In genomic region chr6:37007573-37007972, GRCm38 (mm10) we compare ENCODE assay signal across 14 mouse cellular contexts.
"Had no signal": no experiment of that assay in that cellular context is flagged by ENCODE, and none has a peak within 500 bp of the region (broad histone marks: within the 10 kb centered on the region; RNA-seq: fewer than 3 reads in every experiment).

No protein-coding gene starts in this region.

- H3K9me3 ChIP-seq: limb, embryonic 15.5 days; liver, embryonic 12.5 days; megakaryocyte, embryonic 14.5 days; midbrain, embryonic 15.5 days; neural tube, embryonic 13.5 days had no signal

- H3K27me3 ChIP-seq: limb, embryonic 15.5 days; liver, embryonic 12.5 days; megakaryocyte, embryonic 14.5 days; midbrain, embryonic 15.5 days; neural tube, embryonic 13.5 days had no signal

- H3K36me3 ChIP-seq: limb, embryonic 15.5 days; liver, embryonic 12.5 days; midbrain, embryonic 15.5 days had no signal

- H3K27ac ChIP-seq: limb, embryonic 15.5 days; liver, embryonic 12.5 days; midbrain, embryonic 15.5 days; neural tube, embryonic 13.5 days had no signal

- H3K4me3 ChIP-seq: limb, embryonic 15.5 days; liver, embryonic 12.5 days; megakaryocyte, embryonic 14.5 days; midbrain, embryonic 15.5 days; neural tube, embryonic 13.5 days had no signal

- H3K4me2 ChIP-seq: limb, embryonic 15.5 days; liver, embryonic 12.5 days; lung, embryonic 14.5 days; midbrain, embryonic 11.5 days; midbrain, embryonic 15.5 days; neural tube, embryonic 13.5 days had no signal

- ATAC-seq: liver, embryonic 12.5 days; midbrain, embryonic 15.5 days had no signal

- H3K9ac ChIP-seq: limb, embryonic 15.5 days; liver, embryonic 12.5 days; lung, embryonic 14.5 days; midbrain, embryonic 15.5 days; neural tube, embryonic 13.5 days had no signal

- H3K4me1 ChIP-seq: limb, embryonic 15.5 days; liver, embryonic 12.5 days; megakaryocyte, embryonic 14.5 days; midbrain, embryonic 15.5 days had no signal

- DNase-seq: kidney, postnatal 25 days; lung, embryonic 14.5 days; lung, postnatal 10 days; lung, postnatal 4 days; right cerebral cortex, adult 18-20 months; right cerebral cortex, postnatal 25 days; thymus, adult 18-20 months; thymus, postnatal 14 days had no signal
